Mouse (Mus musculus): ENCODE data around the gene Med13l. TPM values are rescaled to one million over a fixed set of nuclear protein-coding genes. Genes with fewer than 3 reads are reported as not detected.

Gene Med13l
- polyA plus RNA-seq, 1 experiment from 2014 or later: 12.2 TPM

GRCm38 (mm10) chr5:118782139-118782538 lies 221.7 kb downstream of the Med13l start:
- ATAC-seq (ENCODE audit: low read depth): no peak
- no peak overlapping the region for H3K4me2 ChIP-seq (ENCODE audit: low read depth, low read length)
- no peak overlapping the region for H3K27ac ChIP-seq (ENCODE audit: low read length)
- H3K4me3 ChIP-seq (ENCODE audit: low read depth, low read length): no peak overlapping the region
- no peak overlapping the region for H3K9ac ChIP-seq (ENCODE audit: low read depth, low read length)
- 61% methylated on average over 3 of the region's 3 CpGs for WGBS (ENCODE audit: insufficient replicate concordance)
- no peaks in the 10 kb centered on the region for H3K27me3 ChIP-seq (ENCODE audit: control insufficient read depth, insufficient read depth, low read depth, low read length)
- no peaks in the 10 kb centered on the region for H3K9me3 ChIP-seq (replicated peaks; ENCODE audit: control insufficient read depth, low read length)
- H3K36me3 ChIP-seq (ENCODE audit: control insufficient read depth, insufficient read depth): no peaks in the 10 kb centered on the region
- H3K4me1 ChIP-seq (ENCODE audit: control insufficient read depth, low read depth, low read length): no peaks in the 10 kb centered on the region

GRCm38 (mm10) chr5:118789226-118789625 lies 228.7 kb downstream of the Med13l start:
- Histone ChIP-seq H3K9me3 (replicated peaks; ENCODE audit: control insufficient read depth, low read length) (no peaks in the 10 kb centered on the region), H3K4me3 (ENCODE audit: low read depth, low read length) (no peak overlapping the region), H3K36me3 (ENCODE audit: control insufficient read depth, insufficient read depth) (no peaks in the 10 kb centered on the region), H3K27me3 (ENCODE audit: control insufficient read depth, insufficient read depth, low read depth, low read length) (no peaks in the 10 kb centered on the region), H3K27ac (ENCODE audit: low read length) (no peak overlapping the region), H3K9ac (ENCODE audit: low read depth, low read length) (no peak overlapping the region), H3K4me2 (ENCODE audit: low read depth, low read length) (no peak overlapping the region), H3K4me1 (ENCODE audit: control insufficient read depth, low read depth, low read length) (no peaks in the 10 kb centered on the region)
- ATAC-seq (ENCODE audit: low read depth): no peak
- WGBS (ENCODE audit: insufficient replicate concordance): 66% methylated on average over 11 of the region's 11 CpGs

GRCm38 (mm10) chr5:118789776-118790175 lies 229.3 kb downstream of the Med13l start:
- Histone ChIP-seq H3K4me2 (ENCODE audit: low read depth, low read length) (no peak overlapping the region), H3K27me3 (ENCODE audit: control insufficient read depth, insufficient read depth, low read depth, low read length) (no peaks in the 10 kb centered on the region), H3K9me3 (replicated peaks; ENCODE audit: control insufficient read depth, low read length) (no peaks in the 10 kb centered on the region), H3K27ac (ENCODE audit: low read length) (no peak overlapping the region), H3K4me1 (ENCODE audit: control insufficient read depth, low read depth, low read length) (no peaks in the 10 kb centered on the region), H3K9ac (ENCODE audit: low read depth, low read length) (no peak overlapping the region), H3K36me3 (ENCODE audit: control insufficient read depth, insufficient read depth) (no peaks in the 10 kb centered on the region), H3K4me3 (ENCODE audit: low read depth, low read length) (no peak overlapping the region)
- 67% methylated on average over 9 of the region's 9 CpGs for WGBS (ENCODE audit: insufficient replicate concordance)
- no peak for ATAC-seq (ENCODE audit: low read depth)

DNA sequence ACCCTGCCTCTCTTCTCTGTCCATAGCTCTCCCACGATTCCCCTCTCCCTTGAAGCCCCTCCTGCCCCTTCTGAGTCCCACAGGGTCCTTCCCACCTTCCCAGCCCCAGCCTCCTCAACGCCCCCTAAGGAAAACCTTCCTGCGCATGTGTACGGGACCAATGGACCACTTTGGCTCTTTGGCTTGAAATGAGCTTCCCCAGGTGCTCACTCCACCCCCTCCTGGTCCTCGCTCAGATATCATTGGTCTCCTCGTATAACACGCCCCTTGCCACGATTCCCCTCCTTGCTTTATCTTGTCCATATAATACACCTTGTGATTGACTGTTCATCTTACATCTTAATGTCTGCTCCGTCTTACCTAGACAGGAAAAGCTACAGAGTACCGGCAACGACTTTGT lies 237.3 kb downstream of the Med13l start:
- ATAC-seq (ENCODE audit: low read depth): no peak
- 69% methylated on average over 11 of the region's 11 CpGs for WGBS (ENCODE audit: insufficient replicate concordance)
- H3K9me3 ChIP-seq (replicated peaks; ENCODE audit: control insufficient read depth, low read length): no peaks in the 10 kb centered on the region
- H3K4me3 ChIP-seq (ENCODE audit: low read depth, low read length): no peak overlapping the region
- H3K36me3 ChIP-seq (ENCODE audit: control insufficient read depth, insufficient read depth): no peaks in the 10 kb centered on the region
- no peak overlapping the region for H3K4me2 ChIP-seq (ENCODE audit: low read depth, low read length)
- H3K9ac ChIP-seq (ENCODE audit: low read depth, low read length): no peak overlapping the region
- H3K4me1 ChIP-seq (ENCODE audit: control insufficient read depth, low read depth, low read length): no peaks in the 10 kb centered on the region; the same call in 1 of the 2 replicates
- H3K27me3 ChIP-seq (ENCODE audit: control insufficient read depth, insufficient read depth, low read depth, low read length): no peaks in the 10 kb centered on the region
- H3K27ac ChIP-seq (ENCODE audit: low read length): no peak overlapping the region

GRCm38 (mm10) chr5:118801592-118801991 lies 241.1 kb downstream of the Med13l start:
- H3K4me2 ChIP-seq (ENCODE audit: low read depth, low read length): no peak overlapping the region
- no peak overlapping the region for H3K27ac ChIP-seq (ENCODE audit: low read length)
- no peaks in the 10 kb centered on the region for H3K36me3 ChIP-seq (ENCODE audit: control insufficient read depth, insufficient read depth)
- no peaks in the 10 kb centered on the region for H3K9me3 ChIP-seq (replicated peaks; ENCODE audit: control insufficient read depth, low read length)
- no peaks in the 10 kb centered on the region; the same call in 1 of the 2 replicates for H3K4me1 ChIP-seq (ENCODE audit: control insufficient read depth, low read depth, low read length)
- no peaks in the 10 kb centered on the region for H3K27me3 ChIP-seq (ENCODE audit: control insufficient read depth, insufficient read depth, low read depth, low read length)
- WGBS (ENCODE audit: insufficient replicate concordance): 22% methylated on average over 5 of the region's 5 CpGs
- no peak overlapping the region for H3K9ac ChIP-seq (ENCODE audit: low read depth, low read length)
- H3K4me3 ChIP-seq (ENCODE audit: low read depth, low read length): no peak overlapping the region
- no peak for ATAC-seq (ENCODE audit: low read depth)

- Histone ChIP-seq H3K27ac (ENCODE audit: low read length) (no peak overlapping the region), H3K4me1 (ENCODE audit: control insufficient read depth, low read depth, low read length) (no peaks in the 10 kb centered on the region; the same call in 1 of the 2 replicates), H3K4me3 (ENCODE audit: low read depth, low read length) (no peak overlapping the region), H3K27me3 (ENCODE audit: control insufficient read depth, insufficient read depth, low read depth, low read length) (no peaks in the 10 kb centered on the region), H3K9me3 (replicated peaks; ENCODE audit: control insufficient read depth, low read length) (no peaks in the 10 kb centered on the region), H3K4me2 (ENCODE audit: low read depth, low read length) (no peak overlapping the region), H3K9ac (ENCODE audit: low read depth, low read length) (no peak overlapping the region), H3K36me3 (ENCODE audit: control insufficient read depth, insufficient read depth) (no peaks in the 10 kb centered on the region)
- ATAC-seq (ENCODE audit: low read depth): no peak
- 56% methylated on average over 7 of the region's 7 CpGs for WGBS (ENCODE audit: insufficient replicate concordance)
Measured at GRCm38 (mm10) chr5:118802036-118802435, 241.6 kb downstream of the Med13l start.

GRCm38 (mm10) chr5:118808946-118809345 lies 248.5 kb downstream of the Med13l start:
- ATAC-seq (ENCODE audit: low read depth): no peak

DNA sequence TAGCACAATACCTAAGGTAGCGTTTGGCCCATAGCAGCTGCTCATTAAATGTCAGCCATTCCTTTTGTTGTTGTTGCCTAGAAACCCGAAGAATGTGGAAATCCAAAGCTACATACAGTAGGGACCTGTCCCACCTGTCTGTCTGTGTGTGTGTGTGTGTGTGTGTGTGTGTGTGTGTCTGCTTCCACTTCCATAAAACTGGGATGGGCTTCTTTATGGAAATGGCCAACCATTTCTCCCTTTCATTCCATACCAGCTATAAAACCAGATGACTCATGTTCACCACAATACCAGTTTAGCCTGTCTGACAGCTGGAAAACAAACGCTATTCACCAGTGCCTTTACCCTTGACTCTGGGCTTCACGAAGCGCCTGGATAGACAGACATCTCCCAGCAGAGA lies 249.1 kb downstream of the Med13l start:
- no peaks in the 10 kb centered on the region for H3K27me3 ChIP-seq (ENCODE audit: control insufficient read depth, insufficient read depth, low read depth, low read length)
- no peak overlapping the region for H3K4me2 ChIP-seq (ENCODE audit: low read depth, low read length)
- H3K36me3 ChIP-seq (ENCODE audit: control insufficient read depth, insufficient read depth): no peaks in the 10 kb centered on the region
- H3K27ac ChIP-seq (ENCODE audit: low read length): no peak overlapping the region
- H3K9ac ChIP-seq (ENCODE audit: low read depth, low read length): no peak overlapping the region
- no peaks in the 10 kb centered on the region for H3K9me3 ChIP-seq (replicated peaks; ENCODE audit: control insufficient read depth, low read length)
- no peak for ATAC-seq (ENCODE audit: low read depth)
- H3K4me1 ChIP-seq (ENCODE audit: control insufficient read depth, low read depth, low read length): no peaks in the 10 kb centered on the region
- no peak overlapping the region for H3K4me3 ChIP-seq (ENCODE audit: low read depth, low read length)
- 62% methylated on average over 5 of the region's 5 CpGs for WGBS (ENCODE audit: insufficient replicate concordance)

More at GRCm38 (mm10) chr5:118808946-118809345, 248.5 kb downstream of the Med13l start:
- Histone ChIP-seq H3K4me3 (ENCODE audit: low read depth, low read length) (no peak overlapping the region), H3K9ac (ENCODE audit: low read depth, low read length) (no peak overlapping the region), H3K27me3 (ENCODE audit: control insufficient read depth, insufficient read depth, low read depth, low read length) (no peaks in the 10 kb centered on the region), H3K4me2 (ENCODE audit: low read depth, low read length) (no peak overlapping the region), H3K27ac (ENCODE audit: low read length) (no peak overlapping the region), H3K36me3 (ENCODE audit: control insufficient read depth, insufficient read depth) (no peaks in the 10 kb centered on the region), H3K9me3 (replicated peaks; ENCODE audit: control insufficient read depth, low read length) (no peaks in the 10 kb centered on the region), H3K4me1 (ENCODE audit: control insufficient read depth, low read depth, low read length) (no peaks in the 10 kb centered on the region)
- WGBS (ENCODE audit: insufficient replicate concordance): 41% methylated on average over 12 of the region's 12 CpGs

- ATAC-seq (ENCODE audit: low read depth): no peak
- no peaks in the 10 kb centered on the region for H3K27me3 ChIP-seq (ENCODE audit: control insufficient read depth, insufficient read depth, low read depth, low read length)
- H3K27ac ChIP-seq (ENCODE audit: low read length): no peak overlapping the region
- no peaks in the 10 kb centered on the region for H3K36me3 ChIP-seq (ENCODE audit: control insufficient read depth, insufficient read depth)
- no peak overlapping the region for H3K4me2 ChIP-seq (ENCODE audit: low read depth, low read length)
- H3K9me3 ChIP-seq (replicated peaks; ENCODE audit: control insufficient read depth, low read length): no peaks in the 10 kb centered on the region
- H3K9ac ChIP-seq (ENCODE audit: low read depth, low read length): no peak overlapping the region
- 32% methylated on average over 5 of the region's 5 CpGs for WGBS (ENCODE audit: insufficient replicate concordance)
- H3K4me3 ChIP-seq (ENCODE audit: low read depth, low read length): no peak overlapping the region
- no peaks in the 10 kb centered on the region for H3K4me1 ChIP-seq (ENCODE audit: control insufficient read depth, low read depth, low read length)
Measured at GRCm38 (mm10) chr5:118811690-118812089, 251.2 kb downstream of the Med13l start.
